Mouse (Mus musculus): ENCODE results near the gene Chn2.

Gene Chn2

DNA sequence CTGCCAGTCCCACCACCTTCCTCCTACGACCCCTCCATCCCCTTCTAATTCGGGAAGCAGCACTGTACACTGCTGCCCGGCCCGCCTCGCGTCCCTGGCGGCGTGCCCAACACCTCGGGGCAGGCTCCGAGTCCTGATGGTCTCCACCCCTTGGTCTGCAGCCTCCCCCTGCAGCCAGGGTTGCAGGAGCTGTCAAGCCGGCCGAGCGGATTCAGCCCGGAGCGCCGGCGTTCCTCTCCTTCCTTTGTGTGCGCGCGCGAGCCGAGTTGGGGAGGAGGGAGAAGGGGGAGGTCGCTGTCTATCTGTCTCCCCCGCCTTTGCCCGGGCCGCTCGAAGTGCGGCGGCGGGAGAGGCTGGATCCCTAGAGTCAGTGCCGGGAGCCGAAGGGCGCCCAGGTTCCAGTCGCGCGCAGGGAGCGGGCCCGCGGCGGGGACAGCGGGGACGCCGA, at the start of gene Chn2:
Chn2 (plus strand) TSS at position 198 of the 448 bp plus-strand sequence.
- DNase-seq: peak; percentile 72 to 87

DNA sequence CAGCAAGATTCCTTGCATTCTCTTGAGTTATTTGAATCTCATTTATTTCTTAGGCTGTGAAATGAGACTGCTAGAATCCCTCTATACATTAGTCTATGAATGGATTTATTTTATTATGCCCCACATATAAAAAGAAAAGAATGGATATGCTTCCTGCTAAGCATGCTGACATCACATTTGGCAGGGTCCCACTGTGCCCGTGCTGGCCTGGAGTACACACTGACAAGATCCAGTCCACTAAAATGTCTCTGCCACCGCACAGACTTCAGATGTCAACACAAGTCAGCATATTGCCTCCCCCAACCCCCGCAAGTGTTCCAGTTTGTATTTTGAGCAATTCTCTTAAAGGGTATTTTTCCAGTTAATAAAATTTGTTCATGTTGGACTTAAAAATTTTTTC, 47.0 kb upstream of the Chn2 start:
- no peak for DNase-seq

DNA sequence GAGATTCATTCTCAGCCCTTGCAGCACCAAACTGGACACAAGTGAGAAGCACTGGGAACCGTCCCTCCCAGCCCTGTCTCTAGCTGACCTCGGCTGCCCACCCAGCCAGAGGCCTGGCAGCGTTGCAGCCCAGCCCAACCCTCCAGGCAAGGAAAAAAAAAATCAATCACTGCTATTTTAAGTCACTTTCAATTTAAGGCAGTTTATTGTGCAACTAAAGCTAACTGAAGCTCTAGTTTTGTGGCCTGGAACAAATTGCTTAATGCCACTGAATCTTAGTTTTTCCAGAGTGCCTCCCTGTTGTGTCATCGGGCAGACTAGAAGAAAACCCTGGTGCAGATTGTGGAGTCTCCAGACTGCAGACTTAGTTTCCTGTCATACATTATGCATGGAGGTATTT, 43.8 kb upstream of the Chn2 start:
- peak; percentile 20 to 45 for DNase-seq

DNA sequence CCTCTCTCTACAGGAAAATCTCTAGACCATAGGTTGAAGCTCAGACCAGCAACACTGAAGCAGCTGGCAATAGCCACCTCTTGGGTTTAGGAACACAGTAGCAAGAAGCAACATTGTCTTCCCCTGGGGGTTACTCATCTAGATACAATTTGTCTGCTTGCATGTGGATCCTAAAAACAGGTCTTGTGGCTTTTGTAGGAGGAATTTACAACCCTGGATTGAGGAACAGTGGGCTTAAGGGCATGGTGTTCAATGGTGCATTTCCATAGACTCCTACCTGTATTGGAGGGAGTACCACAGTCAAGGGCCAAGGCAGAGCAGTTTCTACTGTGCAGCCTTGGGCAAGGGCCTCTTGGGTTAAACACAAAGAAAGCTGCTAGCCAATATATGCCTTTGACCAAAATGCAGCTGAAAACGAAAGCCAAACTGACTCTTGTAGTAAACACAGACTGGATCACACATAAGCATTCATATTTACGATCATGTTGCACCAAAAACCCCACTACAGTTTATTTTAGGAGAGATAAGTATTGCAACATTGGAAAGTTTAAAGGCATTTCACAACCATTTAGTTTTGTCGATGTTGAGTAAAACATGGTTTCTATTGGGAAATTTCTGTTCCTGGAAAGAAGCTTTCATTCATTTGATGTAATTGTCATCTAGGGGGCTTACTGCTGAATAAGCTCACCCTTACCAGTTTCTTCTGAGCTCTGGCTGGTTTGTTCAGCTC, 43.0 kb upstream of the Chn2 start:
- no peak for DNase-seq

DNA sequence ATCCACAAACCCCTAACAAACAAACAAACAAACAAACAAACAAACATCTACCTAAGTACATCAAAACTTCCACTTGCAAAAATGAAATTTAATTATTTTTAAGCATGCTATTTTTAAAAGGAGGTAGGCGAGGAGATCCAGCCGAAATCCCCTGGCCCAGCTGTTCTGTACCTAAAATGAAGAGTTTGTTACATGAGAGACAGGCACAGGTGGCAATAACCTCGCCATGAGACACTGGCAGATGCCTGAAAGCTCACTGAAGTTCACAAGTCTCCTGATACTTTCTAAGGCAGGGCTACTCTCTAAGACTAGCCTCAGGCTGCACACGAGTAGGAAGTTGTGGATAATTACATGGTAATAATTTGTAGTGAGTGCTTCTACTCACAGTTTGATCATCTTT, 34.1 kb upstream of the Chn2 start:
- DNase-seq: no peak

DNA sequence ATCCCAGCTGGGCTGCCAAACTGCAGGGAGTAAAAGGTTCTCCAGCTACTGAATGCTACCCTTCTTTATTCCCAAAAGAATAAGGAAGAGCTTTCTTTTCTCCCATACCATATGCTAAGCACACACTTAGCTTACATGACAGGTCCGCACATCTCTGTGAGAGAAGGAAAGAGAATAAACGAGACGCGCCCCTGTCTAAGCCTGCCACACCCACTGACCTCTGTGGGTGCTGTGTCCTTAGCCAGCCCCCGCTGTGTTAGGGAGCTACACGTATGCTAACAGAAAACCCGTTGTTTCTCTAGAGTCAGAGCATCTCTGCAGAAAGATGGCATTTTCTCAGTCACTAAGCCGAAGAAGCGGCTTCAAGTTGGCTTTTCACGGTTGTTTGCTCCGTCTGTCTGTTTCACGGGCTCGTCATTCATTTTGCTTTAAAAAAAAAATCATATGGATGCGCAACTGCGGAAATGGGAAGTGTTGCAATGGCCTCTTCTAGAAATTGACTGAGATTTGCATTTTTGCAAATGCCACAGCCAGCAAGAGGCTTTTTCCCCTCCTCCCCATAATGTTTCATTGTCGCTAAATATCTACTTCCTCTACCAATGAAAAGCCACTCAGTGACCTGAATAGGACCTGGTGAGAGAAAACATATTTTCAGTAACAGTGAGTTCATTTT, 30.8 kb upstream of the Chn2 start:
- DNase-seq: no peak

DNA sequence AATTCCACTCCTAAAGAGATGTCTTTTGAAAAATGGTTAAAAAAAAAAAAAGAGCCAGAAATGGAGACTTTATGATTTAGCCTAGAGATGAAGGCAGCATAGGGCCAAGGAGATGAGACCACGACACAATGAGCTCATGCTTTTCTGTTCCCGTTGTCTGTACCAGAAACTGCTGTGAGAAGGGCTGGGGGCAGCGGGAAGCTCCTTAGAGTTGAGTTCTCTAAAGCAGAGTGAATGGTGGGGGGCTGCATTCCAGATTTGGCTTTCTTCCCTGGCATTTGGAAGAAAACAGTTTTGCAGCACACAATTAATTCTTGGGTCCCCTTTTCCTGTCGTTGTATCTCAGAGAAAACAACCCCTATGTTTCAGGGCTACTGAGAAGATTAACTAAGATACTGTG, 30.1 kb upstream of the Chn2 start:
- DNase-seq: no peak

DNA sequence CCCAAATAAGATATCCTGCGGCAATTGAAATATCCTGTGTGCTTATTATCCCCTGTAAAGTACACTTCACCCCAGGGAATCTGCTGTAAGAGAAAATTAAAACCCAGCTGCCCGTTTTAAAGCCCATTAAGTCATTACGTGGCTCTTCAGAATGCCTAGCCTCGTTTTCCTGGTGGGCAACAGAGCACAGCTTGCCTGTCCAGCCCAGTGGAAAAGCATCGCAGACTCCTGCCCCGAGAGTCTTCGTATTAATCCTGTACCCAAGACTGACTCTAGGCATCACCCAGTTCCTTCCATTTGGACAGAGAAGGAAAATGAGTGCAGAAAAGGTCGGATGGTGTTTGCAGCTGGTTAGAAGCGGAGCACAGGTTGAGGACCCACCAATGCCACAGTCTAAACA, 29.0 kb upstream of the Chn2 start:
- no peak for DNase-seq

DNA sequence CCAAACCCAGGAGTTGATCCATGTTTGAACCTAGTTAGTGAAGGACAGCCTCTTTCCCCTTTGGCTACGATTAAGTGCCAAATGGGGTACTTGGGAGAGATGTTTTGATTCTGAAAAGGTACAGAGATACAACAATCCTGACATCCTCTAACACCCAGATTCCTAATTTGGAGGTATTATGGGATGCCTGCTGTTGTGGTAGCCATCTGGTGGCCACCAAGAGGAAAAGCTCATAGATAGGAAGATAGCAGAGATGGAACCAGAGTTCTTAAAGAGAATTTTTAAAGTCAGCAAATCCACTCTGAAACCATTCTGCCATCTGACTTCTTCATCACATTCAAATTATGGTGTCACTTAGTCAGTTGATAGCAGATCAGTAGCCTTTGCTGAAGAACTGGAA, 27.2 kb upstream of the Chn2 start:
- no peak for DNase-seq

DNA sequence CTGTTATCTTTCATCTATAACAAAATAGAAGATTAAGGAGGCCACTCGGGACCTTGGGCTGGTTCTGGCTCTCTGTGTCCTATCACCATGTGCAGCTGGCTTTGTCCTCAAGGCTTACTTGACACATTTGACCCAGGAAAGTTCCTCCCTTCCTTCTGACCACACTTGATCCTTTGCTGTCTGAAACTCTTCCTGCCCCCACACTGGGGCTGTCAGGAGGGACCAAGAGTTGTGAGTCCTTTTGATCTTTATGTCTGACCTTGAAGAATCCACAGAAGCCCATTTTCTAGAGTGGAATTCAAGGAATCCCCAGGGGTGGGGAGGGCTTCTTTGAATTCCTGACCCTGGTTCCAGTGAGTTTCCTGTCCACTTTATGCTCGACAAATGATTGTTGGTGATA, 21.3 kb upstream of the Chn2 start:
- DNase-seq: peak; percentile 29 to 60

DNA sequence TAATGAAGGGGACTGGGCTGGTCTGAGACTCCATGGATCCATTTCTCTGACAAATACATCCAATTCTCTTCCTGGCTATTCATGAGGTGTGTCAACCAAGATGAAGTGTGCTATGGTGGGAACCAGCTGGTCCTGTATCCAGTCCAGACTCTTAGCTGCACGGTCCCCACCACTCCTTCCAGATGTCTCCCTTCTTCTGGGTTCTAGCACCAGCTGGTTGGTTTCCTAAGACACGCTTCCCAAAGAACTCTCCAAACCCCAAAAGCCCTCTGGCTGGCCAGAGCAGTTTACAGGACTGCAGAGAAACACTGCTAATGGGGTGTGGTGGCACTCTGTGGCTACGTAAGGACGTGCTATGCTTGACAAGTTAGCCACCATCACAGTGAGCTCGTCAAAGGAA, 20.5 kb upstream of the Chn2 start:
- no peak for DNase-seq

DNA sequence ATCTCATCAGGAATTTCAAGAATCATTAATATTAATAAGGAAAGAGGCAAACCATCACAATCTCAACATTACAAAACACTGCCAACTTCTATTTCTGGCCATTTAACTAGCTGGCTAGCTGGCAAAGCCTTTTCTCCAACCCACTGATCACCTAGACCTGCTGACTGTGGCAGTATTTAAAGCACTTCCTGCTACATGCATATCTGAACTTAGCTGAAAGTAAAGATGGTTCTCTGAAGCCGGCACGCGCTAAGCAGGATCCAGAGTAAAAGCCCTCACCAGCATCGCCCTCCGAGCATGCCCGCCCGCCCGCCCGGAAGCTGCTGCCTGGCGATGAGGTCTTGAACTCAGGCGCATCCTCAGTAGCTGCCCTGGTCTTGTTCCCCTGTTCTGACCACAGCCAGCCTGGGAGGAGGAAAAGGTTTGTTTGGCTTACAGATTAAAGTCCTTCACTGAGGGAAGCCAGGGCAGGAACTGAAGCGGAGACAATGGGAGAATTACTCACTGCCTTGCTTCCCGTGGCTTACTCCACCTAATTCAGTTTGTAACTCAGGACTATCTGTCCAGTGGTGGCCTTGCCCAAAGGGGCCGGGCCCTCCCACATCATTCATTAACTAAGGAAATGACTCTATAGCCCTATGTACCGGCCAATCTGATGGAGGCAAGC, 18.1 kb upstream of the Chn2 start:
- DNase-seq: peak; percentile 68 to 84

DNA sequence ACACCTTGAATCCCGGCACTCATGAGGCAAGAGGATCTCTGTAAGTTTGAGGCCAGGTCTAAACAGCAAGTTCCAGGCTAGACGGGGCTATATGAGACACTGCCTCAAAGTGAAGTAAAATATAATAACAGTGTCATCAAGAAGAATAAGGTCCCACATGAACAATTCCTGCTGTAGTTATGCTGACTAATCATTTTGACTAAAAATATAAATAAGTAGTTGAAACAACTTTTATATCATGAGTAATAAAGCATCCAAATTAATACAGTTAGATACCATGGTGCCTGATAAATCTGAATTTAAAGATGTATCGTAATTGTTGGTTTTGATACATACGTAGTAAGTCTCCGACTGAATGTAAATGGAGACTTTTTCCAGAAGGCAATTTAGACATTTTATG, 15.5 kb upstream of the Chn2 start:
- DNase-seq: no peak

DNA sequence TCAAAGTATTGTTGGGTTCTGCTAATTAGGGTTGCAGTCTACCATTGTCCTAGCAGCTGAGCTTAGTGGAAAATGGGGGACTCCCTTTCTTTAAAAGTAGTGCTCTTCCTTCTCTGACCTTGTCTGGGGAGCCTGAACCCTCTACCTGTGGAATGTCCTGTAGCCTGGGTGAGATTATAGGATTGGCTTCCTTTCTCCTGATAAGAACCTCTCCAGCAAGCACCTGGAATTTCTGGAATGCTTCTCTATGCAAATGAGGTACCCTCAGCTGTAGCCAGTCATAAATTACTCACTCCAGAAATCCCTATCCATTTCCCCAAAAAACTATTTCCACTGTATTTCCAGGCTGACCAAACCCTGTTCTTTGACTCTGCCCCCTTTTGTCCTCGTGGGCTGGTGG, 10.6 kb upstream of the Chn2 start:
- DNase-seq: no peak

DNA sequence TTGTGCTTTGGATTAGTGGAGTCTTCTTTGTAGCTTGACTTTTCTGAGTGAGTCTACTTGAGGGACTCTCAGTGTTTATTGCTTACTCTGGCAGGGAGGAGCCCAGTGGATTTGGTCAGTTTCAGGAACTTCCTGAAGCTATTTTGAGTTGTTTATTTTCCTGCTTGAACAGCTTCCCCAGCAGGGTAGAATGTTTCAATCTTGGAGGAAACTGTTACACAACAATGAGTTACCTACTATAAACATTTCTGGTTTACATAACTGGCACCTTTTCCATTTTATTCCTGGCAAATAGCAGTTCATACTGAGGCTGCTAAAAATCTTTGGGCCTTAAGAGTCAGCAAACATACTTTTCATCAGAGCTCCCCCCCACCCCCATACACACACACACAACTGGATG, 9.0 kb upstream of the Chn2 start:
- no peak for DNase-seq

DNA sequence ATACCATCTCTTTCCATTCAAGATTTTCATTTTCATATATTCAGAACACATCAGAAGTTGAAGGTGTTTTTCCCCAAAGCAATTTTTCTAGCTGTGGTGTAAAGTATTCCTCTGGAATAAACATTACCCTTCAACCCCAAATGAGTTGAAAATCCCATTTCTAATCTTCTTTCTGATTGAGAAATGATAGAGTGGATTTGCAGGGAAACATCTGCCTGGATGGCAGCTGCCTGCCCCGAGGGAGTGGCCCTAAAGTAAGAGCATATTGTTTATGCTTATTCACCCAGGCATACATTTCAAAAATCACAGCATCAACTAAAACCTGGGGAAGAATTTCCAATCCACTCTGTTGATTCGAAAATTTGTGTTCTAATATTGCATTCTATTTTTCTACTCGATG, 8.6 kb upstream of the Chn2 start:
- DNase-seq: no peak

DNA sequence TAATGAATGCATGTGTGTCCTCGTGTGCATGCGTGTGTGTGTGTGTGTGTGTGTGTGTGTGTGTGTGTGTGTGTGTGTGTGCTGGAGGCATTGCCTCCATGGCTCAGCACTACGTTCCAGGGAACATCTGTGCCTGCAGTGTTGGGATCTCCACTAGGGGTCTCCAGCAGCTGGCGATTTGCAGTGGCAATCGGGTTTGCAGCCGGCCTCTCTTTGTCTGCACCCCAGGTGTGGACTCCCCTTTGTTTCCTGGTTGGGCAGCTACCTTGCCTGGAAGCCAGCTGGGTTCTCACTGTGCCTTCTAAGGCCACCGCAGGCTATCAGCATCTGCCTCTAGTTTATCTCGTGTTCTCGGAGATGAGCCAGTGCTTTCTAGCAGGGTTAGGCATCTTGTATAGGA, 4.9 kb upstream of the Chn2 start:
- peak; percentile 86 to 90 for DNase-seq

DNA sequence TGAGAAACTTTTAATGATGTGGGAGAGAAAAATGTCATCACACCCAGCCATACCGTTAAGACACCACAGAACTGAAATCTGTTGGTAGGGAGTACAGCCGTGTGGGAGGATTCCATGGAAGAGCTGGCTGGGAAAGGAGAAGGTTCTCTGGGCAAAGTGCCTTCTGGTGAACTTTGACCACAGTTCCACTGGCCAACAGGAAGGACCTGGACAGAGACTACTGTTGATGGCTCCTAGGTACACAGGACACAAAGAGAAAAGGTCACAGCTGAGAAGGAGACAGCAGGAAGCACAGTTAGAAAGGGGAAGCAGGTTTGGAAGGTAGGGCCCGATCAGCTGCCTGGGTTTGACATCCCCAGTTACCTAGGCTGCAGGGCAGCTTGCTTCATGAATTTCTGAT, 3.8 kb upstream of the Chn2 start:
- peak; percentile 64 to 83 for DNase-seq

DNA sequence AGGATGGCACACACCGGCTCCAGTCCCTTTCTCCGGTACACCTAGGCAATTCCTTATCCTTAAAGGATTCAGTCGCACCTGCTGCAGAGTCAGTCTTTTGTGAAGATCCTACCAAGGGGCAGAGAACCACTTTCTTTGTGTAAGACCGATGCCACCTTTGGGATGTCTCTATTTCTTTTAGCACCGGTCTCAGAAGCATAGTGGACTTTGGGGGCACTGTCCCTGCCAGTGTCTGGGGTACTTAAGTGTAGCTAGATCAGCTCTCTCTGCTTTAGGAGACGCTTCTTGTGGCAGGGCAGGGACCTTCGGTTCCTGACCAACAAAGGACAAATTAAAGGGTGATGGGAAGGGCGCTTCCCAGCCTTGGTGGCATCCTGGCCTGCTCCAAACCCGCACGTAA, 488 bp upstream of the Chn2 start:
- DNase-seq: no peak

DNA sequence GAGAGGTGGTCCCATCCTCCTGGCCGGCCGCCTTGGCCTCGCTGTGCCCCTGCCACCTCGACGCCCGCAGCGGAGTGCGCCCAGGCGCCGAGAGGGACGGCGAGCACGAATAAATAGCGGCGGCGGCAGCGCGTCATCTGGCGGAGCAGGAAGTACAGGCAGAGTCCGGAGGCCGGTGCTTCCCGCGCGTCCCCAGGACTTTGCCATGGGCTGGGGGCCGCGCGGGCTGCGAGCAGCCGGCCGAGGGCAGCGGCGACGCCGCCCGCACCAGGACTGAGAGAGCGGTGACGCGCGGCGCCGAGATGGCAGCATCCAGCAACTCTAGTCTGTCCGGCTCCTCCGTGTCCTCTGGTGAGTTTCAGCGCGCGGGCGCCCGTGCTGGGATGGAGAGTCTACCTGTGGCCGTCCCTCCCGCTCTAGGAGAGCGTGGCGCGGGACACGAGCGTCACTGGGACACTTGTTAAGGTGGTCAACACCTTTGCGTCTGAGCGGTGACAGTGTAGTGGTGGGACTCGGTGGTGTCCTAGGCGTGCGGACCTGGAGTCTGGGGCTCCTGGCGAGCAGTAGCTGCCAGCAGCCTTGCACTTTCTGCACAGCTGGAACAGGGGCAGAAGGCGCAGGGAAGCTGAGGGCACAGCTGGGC, 572 bp downstream of the Chn2 start:
- peak; percentile 79 to 89 for DNase-seq

DNA sequence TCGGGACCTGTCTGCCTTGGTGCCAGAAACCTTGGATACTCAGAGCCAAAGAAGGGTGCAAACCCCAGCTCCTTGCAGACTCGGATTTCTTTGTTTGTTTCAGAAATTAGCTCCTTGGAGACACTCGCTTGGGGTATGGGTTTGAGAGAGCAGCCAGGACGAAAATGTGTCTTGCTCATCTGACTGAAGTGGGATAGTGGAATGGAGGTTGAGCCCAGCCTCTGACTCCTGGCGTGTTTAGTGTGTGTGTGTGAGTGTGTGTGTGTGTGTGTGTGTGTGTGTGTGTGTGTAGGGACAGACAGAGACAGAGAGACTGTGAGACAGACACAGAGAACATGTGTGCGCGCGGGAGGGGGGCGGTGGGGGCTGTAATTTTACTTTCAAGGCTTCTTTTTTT, 1.1 kb downstream of the Chn2 start:
- DNase-seq: no peak

DNA sequence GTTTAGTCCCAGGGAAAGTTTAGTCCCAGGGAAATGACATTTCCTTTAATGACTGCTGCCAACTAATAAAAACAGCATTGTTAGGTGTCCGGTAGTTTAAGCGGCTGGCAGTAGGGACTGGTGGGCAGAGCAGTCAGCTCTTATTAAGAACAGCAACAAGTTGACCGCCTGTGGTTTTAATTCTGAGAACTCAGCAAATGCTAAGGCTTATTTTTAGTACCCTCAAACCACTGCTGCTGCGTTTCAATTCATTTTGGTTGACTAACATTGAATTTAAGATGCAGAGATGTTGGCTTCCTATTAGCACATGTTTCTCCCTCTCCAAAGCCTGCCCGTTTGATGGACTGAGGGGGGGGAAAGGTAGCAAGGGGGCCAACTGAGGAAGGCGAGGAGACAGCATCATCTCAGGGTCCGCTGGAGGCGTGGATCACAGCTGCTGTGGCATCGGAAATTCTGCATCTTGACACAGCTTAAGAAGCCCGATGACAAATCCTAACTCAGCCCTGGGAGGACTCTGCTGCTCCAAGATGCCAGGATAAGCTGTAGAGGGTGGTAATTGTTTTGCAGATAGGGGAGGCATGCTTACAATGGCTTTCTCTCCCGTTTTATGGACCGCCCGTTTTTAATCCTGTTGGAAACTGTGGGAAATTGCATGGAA, 2.2 kb downstream of the Chn2 start:
- no peak for DNase-seq

DNA sequence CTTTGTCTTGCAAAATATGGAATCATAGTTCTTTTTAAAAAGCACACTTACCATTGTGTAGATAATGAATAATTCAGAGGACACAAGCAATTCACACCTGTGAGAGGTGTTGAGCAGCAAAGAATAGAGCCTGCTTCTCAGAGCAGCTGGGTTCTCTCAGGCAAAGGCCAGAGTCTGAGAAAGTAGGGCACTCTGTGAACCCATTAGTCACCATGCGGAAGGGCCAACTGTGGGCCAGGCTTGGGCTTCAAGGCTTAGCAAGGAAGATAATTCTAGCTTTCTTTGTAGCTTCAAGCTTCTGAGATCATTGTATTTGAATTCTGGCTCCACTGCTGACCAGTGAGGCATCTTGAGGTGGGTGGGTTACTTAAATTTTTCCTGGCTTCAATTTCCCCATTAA, 2.8 kb downstream of the Chn2 start:
- peak; percentile 40 to 71 for DNase-seq

Measured in kidney, postnatal 25 days (tissue).